Mouse (Mus musculus) hindbrain, embryonic 14.5 days (tissue): ENCODE results near the gene Tldc2. TPM values are rescaled to one million over a fixed set of nuclear protein-coding genes. Genes with fewer than 3 reads are reported as not detected.

Experiments
- ATAC-seq: fragments of 200-750 bp; cut with Nextera tagmentation; 2 replicates; pipeline ENCODE4 v1.8.0; 2017; ENCODE audit warnings: moderate number of reproducible peaks, mild to moderate bottlenecking, moderate TSS enrichment, moderate library complexity; ENCODE audit not compliant: low FRiP score
- DNase-seq: peaks from one replicate; pipeline ENCODE4 v3.0.0-alpha.2; 2015; ENCODE audit warnings: low spot score
- H3K27ac ChIP-seq: fragments of 300-500 bp; sonication (generic); 2 replicates; pipeline ENCODE4 v1.5.1; 2014; ENCODE audit warnings: mild to moderate bottlenecking, moderate library complexity
- H3K27me3 ChIP-seq: fragments of 300-500 bp; sonication (generic); 2 replicates; pipeline ENCODE4 v1.6.1; 2014; ENCODE audit warnings: mild to moderate bottlenecking, low read length, mixed read lengths; ENCODE audit not compliant: control insufficient read depth, insufficient read depth
- H3K36me3 ChIP-seq: fragments of 300-500 bp; sonication (generic); replicated peaks from 2 replicates; pipeline ENCODE4 v1.6.1; 2014; ENCODE audit not compliant: control insufficient read depth, insufficient read depth
- H3K4me1 ChIP-seq: fragments of 300-500 bp; sonication (generic); replicated peaks from 2 replicates; pipeline ENCODE4 v1.6.1; 2014; ENCODE audit warnings: antibody characterized with exemption, low read length, mixed read lengths; ENCODE audit not compliant: control insufficient read depth, insufficient read depth
- H3K4me2 ChIP-seq: fragments of 300-500 bp; sonication (generic); replicated peaks from 2 replicates; pipeline ENCODE4 v1.6.1; 2014; ENCODE audit warnings: mild to moderate bottlenecking, moderate library complexity
- H3K4me3 ChIP-seq: fragments of 300-500 bp; sonication (generic); replicated peaks from 2 replicates; pipeline ENCODE4 v1.5.1; 2014; ENCODE audit warnings: mild to moderate bottlenecking, low read length
- H3K9ac ChIP-seq: fragments of 300-500 bp; sonication (generic); 2 replicates; pipeline ENCODE4 v1.6.1; 2014
- H3K9me3 ChIP-seq: fragments of 300-500 bp; sonication (generic); 2 replicates; pipeline ENCODE4 v1.6.1; 2016; ENCODE audit warnings: low read length; ENCODE audit not compliant: control insufficient read depth
- WGBS: fragments of 180-500 bp; shearing (Covaris S2); extraction: QIAGEN DNeasy Blood & Tissue Kit; methylation state at CpG from one replicate; pipeline ENCODE4 v1.1.7; 2014; 5-methylcytosine and 5-hydroxymethylcytosine counted together
- polyA plus RNA-seq: library from polyadenylated mRNA; unstranded; fragments of >200 nt; fragmentation: Nextera tagmentation; extraction: Ambion mirVana; gene quantifications from 2 replicates; pipeline ENCODE4 v1.2.1, GENCODE M21; 2014

Gene Tldc2
- polyA plus RNA-seq, 1 experiment from 2014 or later = not detected

GRCm38 (mm10) chr2:157134479-157134931 lies 47.6 kb downstream of the Tldc2 start:
- H3K9me3 ChIP-seq = no peaks in the 10 kb centered on the region
- H3K36me3 ChIP-seq = no peaks in the 10 kb centered on the region
- H3K4me1 ChIP-seq = 0 out of 2 replicates have a peak, but pooled peaks cover 3% of the 10 kb centered on the region
- under 1% methylated on average over 25 of the region's 25 CpGs for WGBS
- peak overlapping the region; percentile 59 for H3K9ac ChIP-seq
- peak overlapping the region; percentile 82 for H3K4me2 ChIP-seq
- peak overlapping the region; percentile 60 for H3K4me3 ChIP-seq
- peak overlapping the region; percentile 11; the same call in 1 of the 2 replicates for H3K27ac ChIP-seq
- no peak for DNase-seq
- ATAC-seq = peak; percentile 65
- H3K27me3 ChIP-seq = no peaks in the 10 kb centered on the region

- Histone ChIP-seq H3K4me3 (peak within 1 kb of the TSS; percentile 60), H3K9ac (peak within 1 kb of the TSS; percentile 59), H3K27ac (peak within 1 kb of the TSS; percentile 29; the same call in 1 of the 2 replicates), H3K4me2 (peak within 1 kb of the TSS; percentile 82), H3K36me3 (no peaks in the 10 kb centered on the region), H3K9me3 (no peaks in the 10 kb centered on the region), H3K27me3 (no peaks in the 10 kb centered on the region), H3K4me1 (0 out of 2 replicates have a peak, but pooled peaks cover 3% of the 10 kb centered on the region)
- DNase-seq = peak; percentile 93
- WGBS = under 1% methylated on average over 32 of the region's 32 CpGs
- ATAC-seq = peak; percentile 92
Measured at GRCm38 (mm10) chr2:157135014-157135413, 48.2 kb downstream of the Tldc2 start, which contains the start of gene Samhd1. Gene Samhd1, minus strand, starts transcription at chr2:157135265.

GRCm38 (mm10) chr2:157135529-157136120 lies 48.8 kb downstream of the Tldc2 start:
- H3K27me3 ChIP-seq = no peaks in the 10 kb centered on the region
- H3K27ac ChIP-seq = 0 out of 2 replicates have a peak overlapping the region, but pooled peaks have one; percentile 29
- 85% methylated on average over 10 of the region's 10 CpGs for WGBS
- no peaks in the 10 kb centered on the region for H3K36me3 ChIP-seq
- H3K4me1 ChIP-seq = 0 out of 2 replicates have a peak, but pooled peaks cover 3% of the 10 kb centered on the region
- H3K4me2 ChIP-seq = peak overlapping the region; percentile 82
- H3K9ac ChIP-seq = peak overlapping the region; percentile 59
- H3K9me3 ChIP-seq = no peaks in the 10 kb centered on the region
- no peak for ATAC-seq
- DNase-seq = no peak
- peak overlapping the region; percentile 60 for H3K4me3 ChIP-seq

GRCm38 (mm10) chr2:157136176-157136575 lies 49.3 kb downstream of the Tldc2 start:
- Histone ChIP-seq H3K27ac (no peak overlapping the region), H3K4me1 (0 out of 2 replicates have a peak, but pooled peaks cover 3% of the 10 kb centered on the region), H3K4me2 (no peak overlapping the region), H3K9me3 (no peaks in the 10 kb centered on the region), H3K4me3 (no peak overlapping the region), H3K9ac (no peak overlapping the region), H3K36me3 (no peaks in the 10 kb centered on the region), H3K27me3 (no peaks in the 10 kb centered on the region)
- ATAC-seq (no peak), DNase-seq (no peak)
- 93% methylated on average over 4 of the region's 4 CpGs for WGBS

GRCm38 (mm10) chr2:157136646-157137045 lies 49.8 kb downstream of the Tldc2 start:
- WGBS = 78% methylated on average over 2 of the region's 2 CpGs
- 0 out of 2 replicates have a peak, but pooled peaks cover 3% of the 10 kb centered on the region for H3K4me1 ChIP-seq
- no peaks in the 10 kb centered on the region for H3K9me3 ChIP-seq
- no peaks in the 10 kb centered on the region for H3K36me3 ChIP-seq
- no peak overlapping the region for H3K9ac ChIP-seq
- no peak overlapping the region for H3K4me2 ChIP-seq
- no peak overlapping the region for H3K27ac ChIP-seq
- ATAC-seq (no peak), DNase-seq (no peak)
- no peaks in the 10 kb centered on the region for H3K27me3 ChIP-seq
- no peak overlapping the region for H3K4me3 ChIP-seq

- no peaks in the 10 kb centered on the region for H3K9me3 ChIP-seq
- DNase-seq (no peak), ATAC-seq (no peak)
- WGBS = 94% methylated on average over 9 of the region's 9 CpGs
- no peak overlapping the region for H3K4me2 ChIP-seq
- H3K9ac ChIP-seq = no peak overlapping the region
- H3K27me3 ChIP-seq = no peaks in the 10 kb centered on the region
- H3K4me1 ChIP-seq = 0 out of 2 replicates have a peak, but pooled peaks cover 3% of the 10 kb centered on the region
- H3K4me3 ChIP-seq = no peak overlapping the region
- H3K27ac ChIP-seq = no peak overlapping the region
- H3K36me3 ChIP-seq = no peaks in the 10 kb centered on the region
Measured at GRCm38 (mm10) chr2:157137959-157138731, 51.3 kb downstream of the Tldc2 start.

GRCm38 (mm10) chr2:157138808-157139207 lies 52.0 kb downstream of the Tldc2 start:
- no peak overlapping the region for H3K4me2 ChIP-seq
- no peaks in the 10 kb centered on the region for H3K36me3 ChIP-seq
- no peaks in the 10 kb centered on the region for H3K9me3 ChIP-seq
- H3K27me3 ChIP-seq = no peaks in the 10 kb centered on the region
- 85% methylated on average over 5 of the region's 5 CpGs for WGBS
- DNase-seq (no peak), ATAC-seq (no peak)
- H3K9ac ChIP-seq = no peak overlapping the region
- H3K4me3 ChIP-seq = no peak overlapping the region
- no peak overlapping the region for H3K27ac ChIP-seq
- H3K4me1 ChIP-seq = 0 out of 2 replicates have a peak, but pooled peaks cover 3% of the 10 kb centered on the region

GRCm38 (mm10) chr2:157139251-157139802 lies 52.5 kb downstream of the Tldc2 start:
- Histone ChIP-seq H3K4me2 (no peak overlapping the region), H3K4me1 (0 out of 2 replicates have a peak, but pooled peaks cover 3% of the 10 kb centered on the region), H3K36me3 (no peaks in the 10 kb centered on the region), H3K9ac (no peak overlapping the region), H3K27me3 (no peaks in the 10 kb centered on the region), H3K9me3 (no peaks in the 10 kb centered on the region), H3K4me3 (no peak overlapping the region), H3K27ac (no peak overlapping the region)
- 97% methylated on average over 5 of the region's 5 CpGs for WGBS
- no peak for DNase-seq
- ATAC-seq = no peak

- DNase-seq (no peak), ATAC-seq (no peak)
- no peaks in the 10 kb centered on the region for H3K9me3 ChIP-seq
- H3K27me3 ChIP-seq = no peaks in the 10 kb centered on the region
- 86% methylated on average over 4 of the region's 4 CpGs for WGBS
- no peak overlapping the region for H3K27ac ChIP-seq
- H3K9ac ChIP-seq = no peak overlapping the region
- H3K4me2 ChIP-seq = no peak overlapping the region
- H3K4me1 ChIP-seq = no peaks in the 10 kb centered on the region
- H3K4me3 ChIP-seq = no peak overlapping the region
- H3K36me3 ChIP-seq = peaks cover 18% of the 10 kb centered on the region
Measured at GRCm38 (mm10) chr2:157141962-157142361, 55.1 kb downstream of the Tldc2 start.
